21 mouse cellular contexts compared by ENCODE assay signal in genomic region chr3:127953610-127954009, GRCm38 (mm10). TPM values are rescaled to one million over a fixed set of nuclear protein-coding genes. Genes with fewer than 3 reads are reported as not detected.
DNase-seq lines count a peak whose midpoint lies in the region; ATAC-seq and TF ChIP-seq lines count a peak whose summit lies in the region.
"Had no signal": no experiment of that assay in that cellular context is flagged by ENCODE, and none has a peak within 500 bp of the region (broad histone marks: within the 10 kb centered on the region; RNA-seq: fewer than 3 reads in every experiment).

No protein-coding gene starts in this region.

- no peaks in the 10 kb centered on the region for H3K4me1 ChIP-seq in forebrain, postnatal 0 days (ENCODE audit: insufficient read depth)
- no peaks in the 10 kb centered on the region for H3K4me1 ChIP-seq in forebrain, embryonic 12.5 days
- H3K4me1 ChIP-seq: embryonic facial prominence, embryonic 15.5 days; heart, embryonic 12.5 days; hindbrain, embryonic 10.5 days; intestine, embryonic 15.5 days had no signal

- intact Hi-C loops in left cerebral cortex, postnatal 4 days (cut with DNase I) = loop anchor here (10.0 kb wide), 1 partner anchor 629 kb away; no protein-coding TSS in a partner anchor
- intact Hi-C loops in left cerebral cortex, postnatal 14 days (cut with DNase I) = loop anchor here (2.0 kb wide), 1 partner anchor 191 kb away; no protein-coding TSS in a partner anchor

- ATAC-seq in forebrain, postnatal 0 days = peak; percentile 82
- ATAC-seq in forebrain, embryonic 12.5 days (ENCODE audit: low FRiP score) = no peak
- ATAC-seq: intestine, embryonic 15.5 days had no signal

- H3K9me3 ChIP-seq in forebrain, postnatal 0 days (ENCODE audit: low read length) = no peaks in the 10 kb centered on the region
- H3K9me3 ChIP-seq in forebrain, embryonic 12.5 days = no peaks in the 10 kb centered on the region
- H3K9me3 ChIP-seq: embryonic facial prominence, embryonic 15.5 days; heart, embryonic 12.5 days; hindbrain, embryonic 10.5 days; intestine, embryonic 15.5 days had no signal

- TF ChIP-seq POLR2A in brain, embryonic 14.5 days (IDR thresholded peaks at IDR 0.05; ENCODE audit: borderline replicate concordance, extremely low read depth, insufficient read depth, insufficient read length, poor library complexity, severe bottlenecking) = no peak

- H3K9ac ChIP-seq in forebrain, postnatal 0 days = no peak overlapping the region
- H3K9ac ChIP-seq in forebrain, embryonic 12.5 days = no peak overlapping the region
- H3K9ac ChIP-seq: embryonic facial prominence, embryonic 15.5 days; heart, embryonic 12.5 days; hindbrain, embryonic 14.5 days; intestine, embryonic 15.5 days had no signal

- no peak for TF ChIP-seq CTCF in forebrain, postnatal 0 days (IDR thresholded peaks at IDR 0.05; ENCODE audit: low read depth)
- no peak for TF ChIP-seq CTCF in brain, embryonic 14.5 days (IDR thresholded peaks at IDR 0.05; ENCODE audit: borderline replicate concordance, extremely low read depth, insufficient read depth, insufficient read length)

- H3K27ac ChIP-seq in forebrain, postnatal 0 days (ENCODE audit: low read depth, low read length) = peak overlapping the region; percentile 50; the same call in 1 of the 2 replicates
- H3K27ac ChIP-seq in forebrain, embryonic 12.5 days = no peak overlapping the region
- H3K27ac ChIP-seq: embryonic facial prominence, embryonic 15.5 days; heart, adult 2 months; hindbrain, embryonic 10.5 days; hindbrain, embryonic 14.5 days; intestine, embryonic 15.5 days had no signal

- H3K4me3 ChIP-seq in forebrain, postnatal 0 days (ENCODE audit: low read depth, low read length) = no peak overlapping the region
- no peak overlapping the region for H3K4me3 ChIP-seq in forebrain, embryonic 12.5 days (replicated peaks)
- H3K4me3 ChIP-seq: embryonic facial prominence, embryonic 15.5 days; erythroblast, embryonic 14.5 days; heart, adult 2 months; heart, embryonic 12.5 days; hindbrain, embryonic 10.5 days; intestine, embryonic 15.5 days had no signal

- WGBS in forebrain, postnatal 0 days = 73% methylated on average over 4 of the region's 4 CpGs
- 92% methylated on average over 4 of the region's 4 CpGs for WGBS in forebrain, embryonic 12.5 days

- peak; percentile 73 for DNase-seq in forebrain, postnatal 0 days
- DNase-seq in left cerebral cortex, adult 11 months (ENCODE audit: low spot score) = peak; percentile 24
- DNase-seq in left cerebral cortex, postnatal 4 days = no peak
- DNase-seq in brain, embryonic 14.5 days (ENCODE audit: low read depth) = peak; percentile 22
- DNase-seq in left cerebral cortex, postnatal 14 days (ENCODE audit: low spot score in 2 of 2) = peak; percentile 29 to 74
- no peak for DNase-seq in retina, postnatal 1 day
- DNase-seq: adrenal gland, adult 2 months; adrenal gland, postnatal 25 days; cerebellum, adult 11 months; cerebellum, adult 8-10 months; cerebellum, postnatal 14 days; embryo, embryonic 11 days; gastrocnemius, postnatal 10 days; heart, adult 2 months had no signal

- H3K4me2 ChIP-seq in forebrain, postnatal 0 days (ENCODE audit: low read depth) = no peak overlapping the region
- H3K4me2 ChIP-seq in forebrain, embryonic 12.5 days = no peak overlapping the region
- H3K4me2 ChIP-seq: embryonic facial prominence, embryonic 15.5 days; heart, embryonic 12.5 days; hindbrain, embryonic 14.5 days; intestine, embryonic 15.5 days had no signal

- H3K36me3 ChIP-seq in forebrain, postnatal 0 days (ENCODE audit: insufficient read depth) = no peaks in the 10 kb centered on the region
- no peaks in the 10 kb centered on the region for H3K36me3 ChIP-seq in forebrain, embryonic 12.5 days (replicated peaks)
- H3K36me3 ChIP-seq: embryonic facial prominence, embryonic 15.5 days; heart, embryonic 12.5 days; hindbrain, embryonic 10.5 days; intestine, embryonic 15.5 days had no signal

- no peaks in the 10 kb centered on the region for H3K27me3 ChIP-seq in forebrain, postnatal 0 days (ENCODE audit: insufficient read depth, low read length)
- H3K27me3 ChIP-seq in forebrain, embryonic 12.5 days = no peaks in the 10 kb centered on the region
- H3K27me3 ChIP-seq: embryonic facial prominence, embryonic 15.5 days; intestine, embryonic 15.5 days had no signal

RNA-seq across cellular contexts. Expression of gene Fam241a, which starts 57.5 kb away (rescaled TPM):
- 7.4 and 15.5 TPM in 2 replicates for total RNA-seq in forebrain, postnatal 0 days (2014; rRNA removed)
- polyA plus RNA-seq in forebrain, postnatal 0 days (2015; fragmentation: Nextera tagmentation; extraction: Ambion mirVana) = 12.4 and 13.7 TPM in 2 replicates
- 7.3 and 8.5 TPM in 2 replicates for polyA plus RNA-seq in forebrain, embryonic 12.5 days (2016; fragmentation: Nextera tagmentation; extraction: Ambion mirVana)
- total RNA-seq in left cerebral cortex, postnatal 4 days (2021) = 10 to 100 TPM; 11.0 to 13.2 TPM
- 6.1 and 6.3 TPM in 2 replicates for polyA plus RNA-seq in brain, embryonic 14.5 days (2012; rRNA removed)
- total RNA-seq in left cerebral cortex, postnatal 14 days (2021) = 1 to 10 TPM; 4.2 to 4.8 TPM

Comparison
In these comparisons a context has a peak if more than half of its experiments do, and no peak if none do; other contexts are left out.
1. DNase-seq: peak in forebrain, postnatal 0 days (single experiment), left cerebral cortex, adult 11 months (single experiment), brain, embryonic 14.5 days (single experiment) and left cerebral cortex, postnatal 14 days (2 of 2); none in left cerebral cortex, postnatal 4 days (single experiment) and retina, postnatal 1 day (single experiment).